Mouse (Mus musculus) thymus, postnatal 0 days (tissue): ENCODE measurements around the gene Slc25a13. TPM values are rescaled to one million over a fixed set of nuclear protein-coding genes. Genes with fewer than 3 reads are reported as not detected.
"Not testable (repeated sequence)": the region's sequence is repeated elsewhere in the genome, so short reads cannot be mapped to it uniquely, and the experiment has no call there.

Experiments used
- DNase-seq: peaks from one replicate; pipeline ENCODE4 v3.0.0-alpha.2; 2015; ENCODE audit warnings: low spot score
- polyA plus RNA-seq: library from polyadenylated mRNA; unstranded; fragments of >200 nt; fragmentation: Nextera tagmentation; extraction: Ambion mirVana; gene quantifications from 2 replicates; pipeline ENCODE4 v1.2.1, GENCODE M21; 2015

Gene Slc25a13
- polyA plus RNA-seq, 1 experiment from 2014 or later = 31.7 TPM

DNA sequence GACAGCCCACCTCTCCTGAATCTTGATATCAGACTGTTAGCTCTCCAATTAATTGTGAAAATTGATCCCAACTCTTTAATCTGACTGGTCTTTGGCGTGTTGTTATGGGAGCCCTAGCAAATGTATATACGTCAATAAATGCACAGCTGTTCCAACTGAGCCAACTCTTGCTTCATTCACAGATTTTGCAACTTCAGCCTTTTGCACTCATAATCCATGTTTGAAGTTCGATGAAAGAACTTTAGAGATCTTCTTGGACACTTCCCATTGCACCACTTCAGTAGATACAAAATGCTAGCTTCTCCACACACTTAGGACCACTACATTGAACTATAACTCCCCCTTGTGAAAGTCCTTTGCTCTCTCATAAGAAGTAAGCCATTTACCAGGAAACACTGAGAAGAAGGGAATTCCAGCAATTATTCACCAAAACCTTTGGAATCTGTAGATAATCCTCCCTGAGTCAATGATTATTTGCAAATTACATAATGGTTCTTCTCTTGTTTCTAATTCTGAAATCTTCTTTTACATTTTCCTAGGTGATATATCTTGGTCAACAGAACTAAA, 11.3 kb downstream of the Slc25a13 start:
- no peak for DNase-seq

DNA sequence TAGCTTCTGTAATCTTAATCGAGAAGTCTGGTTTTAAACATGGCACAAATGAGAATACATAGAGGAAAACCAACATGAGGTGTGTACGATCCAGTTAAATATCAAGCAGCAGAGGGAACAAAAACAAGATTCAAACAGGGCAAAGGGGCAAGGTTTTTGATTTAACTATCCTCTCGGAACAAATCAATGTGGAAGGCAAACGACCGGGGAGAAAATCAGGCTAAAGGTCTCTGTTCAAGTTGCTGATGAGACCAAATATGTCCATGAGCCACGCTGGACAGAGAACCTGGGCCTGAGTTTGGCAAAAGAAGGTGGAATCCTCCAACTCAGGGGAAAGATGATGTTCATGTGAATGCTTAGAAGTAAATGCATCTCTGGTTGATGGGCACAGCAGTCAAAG, 14.5 kb downstream of the Slc25a13 start:
- DNase-seq = no peak

DNA sequence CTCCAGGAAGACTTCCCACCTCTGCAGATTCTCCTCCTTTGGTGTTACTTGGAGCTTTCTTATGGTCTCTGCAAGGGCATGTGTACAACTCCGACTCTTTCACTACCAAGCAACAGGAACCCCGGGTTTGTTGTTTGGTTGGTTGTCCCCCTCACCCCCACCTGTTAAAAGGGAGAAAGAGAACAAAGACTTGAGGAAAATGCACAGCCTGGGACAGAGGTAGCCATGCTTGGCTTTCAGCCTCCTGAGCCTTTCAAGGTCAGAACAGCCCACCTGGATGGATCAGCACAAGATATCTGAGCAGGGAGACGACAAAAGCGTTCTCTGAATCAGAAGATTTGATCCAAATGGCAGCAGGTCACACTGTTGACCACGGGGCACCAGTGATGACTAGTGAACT, 15.0 kb downstream of the Slc25a13 start:
- DNase-seq = no peak

DNA sequence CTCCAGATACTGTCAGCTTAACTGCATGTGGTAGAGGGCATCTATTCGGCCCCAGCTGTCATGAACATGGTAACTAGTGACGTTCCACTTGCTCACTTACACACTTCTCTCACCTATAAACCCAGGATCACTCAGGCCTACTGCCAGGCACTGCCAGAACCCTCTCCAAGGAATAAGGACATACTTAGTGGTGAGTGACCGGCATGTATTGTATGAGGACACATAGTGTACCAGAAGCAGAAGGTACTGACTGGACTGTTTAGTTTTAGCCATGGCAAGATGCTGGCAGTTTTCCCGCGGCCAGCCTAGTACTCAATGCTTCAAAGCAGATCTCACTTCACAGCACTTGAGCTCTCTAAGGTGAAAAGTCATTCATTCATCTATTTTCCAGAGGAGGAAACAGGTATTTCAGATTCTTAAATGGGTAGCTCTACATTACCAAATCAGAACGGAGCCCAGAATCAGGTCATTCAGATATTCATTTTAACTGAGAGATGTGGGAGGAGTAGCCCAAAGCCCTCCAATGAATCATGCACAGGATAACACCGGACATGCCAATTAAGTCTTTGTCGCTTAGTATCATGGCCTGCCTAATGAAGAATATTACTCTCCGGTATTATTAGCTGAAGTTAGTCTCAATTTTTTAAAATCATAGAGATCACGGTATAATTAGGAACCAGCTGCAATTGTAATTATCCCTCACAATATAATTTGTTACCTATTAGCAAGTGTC, 17.7 kb downstream of the Slc25a13 start:
- DNase-seq = no peak

DNA sequence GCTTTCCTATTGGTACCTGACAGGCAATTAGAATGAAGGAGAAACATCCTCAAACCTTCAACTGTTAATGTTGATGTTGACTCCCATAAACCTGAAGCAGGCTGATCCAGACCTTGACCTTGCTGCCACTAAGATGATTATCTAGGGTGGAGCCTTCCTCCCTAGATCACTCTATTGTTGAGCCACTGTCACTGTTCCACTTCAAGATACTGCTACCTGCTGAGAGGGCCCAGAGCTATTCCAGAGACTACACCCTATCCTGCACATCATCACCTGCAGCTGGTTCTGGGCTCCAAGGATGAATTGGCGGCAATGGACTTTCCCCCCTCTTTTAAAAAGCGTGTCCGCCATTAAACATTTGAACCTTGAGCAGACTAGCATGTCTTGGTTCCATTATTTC, 18.9 kb downstream of the Slc25a13 start:
- not testable (repeated sequence) for DNase-seq

DNA sequence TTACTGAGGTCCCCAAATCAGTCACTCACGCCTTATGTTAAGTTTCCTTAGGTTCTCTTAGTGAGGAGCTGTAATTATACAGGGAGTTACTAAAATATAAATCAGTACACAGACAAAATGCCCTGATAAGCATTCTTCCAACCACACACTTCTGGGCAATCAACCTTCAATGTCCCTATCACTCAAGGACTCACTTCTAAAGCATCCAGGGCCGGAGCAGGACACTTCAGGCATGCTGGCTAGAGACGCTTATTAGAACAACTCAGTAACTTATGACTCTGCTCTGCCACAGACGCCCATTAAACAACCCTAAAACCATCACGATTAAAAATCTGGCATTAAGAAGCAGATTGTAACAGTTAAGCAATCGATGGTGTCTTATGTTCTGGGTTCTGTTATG, 19.6 kb downstream of the Slc25a13 start:
- no peak for DNase-seq

DNA sequence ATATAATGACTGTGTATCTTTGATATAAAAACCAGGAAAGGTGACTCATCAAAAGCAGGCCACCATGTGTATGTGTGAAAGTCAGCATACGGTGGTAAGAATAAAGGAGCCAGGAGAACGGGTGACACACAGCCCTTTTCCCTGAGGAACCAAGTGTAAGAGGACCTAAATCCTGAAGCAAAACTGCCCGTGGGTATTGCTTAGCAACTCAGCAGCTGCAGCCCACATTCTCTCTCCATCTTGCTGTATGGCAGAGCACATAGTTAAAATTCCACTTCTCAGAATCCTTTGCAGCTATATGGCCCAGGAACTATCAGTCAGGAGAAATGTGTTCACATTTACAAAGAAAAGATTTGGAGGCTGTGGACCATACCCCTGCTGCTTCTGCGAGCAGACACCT, 20.4 kb downstream of the Slc25a13 start:
- DNase-seq = no peak

DNA sequence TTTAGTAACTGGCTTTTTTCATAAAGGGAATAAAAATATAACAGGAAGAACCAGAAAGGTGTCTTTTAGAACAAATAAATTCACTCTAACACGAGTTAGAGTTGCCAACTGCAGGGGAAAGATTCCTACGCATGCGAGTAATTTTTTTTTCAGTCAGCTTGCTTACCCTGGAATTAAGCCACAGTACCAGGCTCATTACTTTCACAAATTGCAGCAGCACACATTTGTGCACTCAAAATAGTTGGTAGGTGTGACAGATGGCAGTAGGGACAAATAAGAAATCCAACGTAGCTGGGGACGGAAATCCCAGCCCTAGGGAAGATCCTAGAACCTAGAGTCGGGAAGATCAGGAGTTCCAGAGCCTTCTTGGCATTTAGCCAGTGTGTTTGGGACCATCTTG, 22.1 kb downstream of the Slc25a13 start:
- no peak for DNase-seq

DNA sequence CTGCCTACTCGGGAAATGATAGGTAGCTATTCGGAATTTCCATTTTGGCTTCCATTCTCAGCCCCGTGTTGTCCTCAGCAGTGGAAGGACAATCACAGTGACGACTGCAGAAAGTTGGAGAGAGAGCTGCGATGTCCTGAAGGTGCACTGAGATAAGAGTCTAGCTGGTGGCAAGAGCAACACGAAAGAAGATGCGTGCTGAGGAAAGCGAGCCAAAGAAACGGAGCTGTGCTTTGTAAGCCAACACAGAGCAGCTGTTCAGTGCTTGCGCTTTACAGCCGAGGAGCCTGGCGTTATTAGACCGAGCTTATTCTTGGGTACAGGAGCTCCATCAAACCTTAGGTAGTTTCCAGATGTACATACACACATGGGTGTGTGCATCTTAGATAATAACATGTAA, 23.1 kb downstream of the Slc25a13 start:
- no peak for DNase-seq

DNA sequence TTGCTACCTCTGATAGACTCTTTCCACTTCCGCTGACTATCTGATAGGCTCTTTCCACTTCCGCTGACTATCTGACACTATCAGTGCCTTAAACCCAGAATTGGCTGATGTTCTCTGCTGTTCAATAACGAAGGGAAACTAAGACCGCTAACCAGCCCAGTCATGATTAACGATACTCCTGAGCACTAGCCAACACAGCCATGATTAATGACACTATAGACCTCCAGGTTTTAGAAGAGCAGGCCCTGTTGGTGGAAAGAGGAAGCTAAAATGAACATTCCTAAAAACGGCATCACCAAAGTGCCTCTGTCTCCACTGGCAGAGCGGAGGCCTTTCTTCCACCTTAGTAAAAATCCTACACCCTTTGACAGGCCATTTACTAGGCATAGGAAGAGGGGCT, 24.6 kb downstream of the Slc25a13 start:
- no peak for DNase-seq

DNA sequence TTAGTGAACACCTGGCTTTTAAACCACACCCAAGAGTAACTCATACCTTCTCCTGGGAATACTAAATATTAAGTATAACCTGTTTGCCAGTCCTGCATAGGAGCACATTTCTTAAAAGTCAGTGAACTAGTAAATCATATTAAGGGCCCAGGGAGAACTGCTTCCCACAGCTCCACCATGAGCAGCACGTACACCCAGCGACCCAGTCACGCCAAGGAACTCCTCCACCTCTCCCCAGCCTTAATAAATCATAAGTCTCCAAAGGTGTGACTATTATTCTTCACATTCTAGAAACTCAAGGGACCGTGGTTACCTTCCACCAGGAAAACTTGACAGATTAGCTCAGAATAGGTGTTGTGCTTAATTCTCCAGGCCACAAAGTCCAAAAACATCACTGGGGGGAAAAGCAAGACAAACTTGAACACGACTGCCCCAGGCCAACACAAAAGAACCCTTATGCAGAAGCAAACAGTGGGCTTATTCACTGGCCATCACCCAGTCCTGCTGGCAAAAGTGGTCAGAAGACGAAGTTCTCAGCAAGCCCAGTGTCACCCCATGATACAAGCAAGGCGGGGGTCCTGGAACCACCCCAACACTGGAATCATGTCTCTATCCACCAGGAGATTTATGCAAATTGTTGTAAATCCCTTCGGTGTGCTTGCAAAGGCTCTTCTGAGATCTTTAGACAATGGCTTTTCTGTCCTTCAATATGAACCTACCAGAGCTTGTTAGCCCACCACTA, 25.2 kb downstream of the Slc25a13 start:
- no peak for DNase-seq

DNA sequence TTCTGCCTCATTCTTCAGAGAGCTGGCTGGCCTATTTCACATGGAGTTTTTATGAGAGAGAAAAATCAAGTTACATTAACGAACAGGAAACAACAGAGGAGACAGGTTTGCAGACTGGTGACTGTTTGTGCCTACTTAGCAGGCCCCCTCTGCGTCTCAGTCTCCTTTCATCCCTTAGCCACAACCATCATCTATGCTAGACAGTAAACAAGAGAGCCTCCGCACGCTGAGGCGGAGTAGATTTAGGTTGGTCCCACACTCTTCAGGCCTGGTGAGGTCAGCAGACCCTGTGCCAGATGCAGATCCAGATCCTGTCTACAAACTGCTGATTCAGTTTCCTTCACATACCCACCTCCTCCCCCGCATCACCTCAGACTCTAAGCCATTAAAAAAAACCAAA, 28.0 kb downstream of the Slc25a13 start:
- no peak for DNase-seq

DNA sequence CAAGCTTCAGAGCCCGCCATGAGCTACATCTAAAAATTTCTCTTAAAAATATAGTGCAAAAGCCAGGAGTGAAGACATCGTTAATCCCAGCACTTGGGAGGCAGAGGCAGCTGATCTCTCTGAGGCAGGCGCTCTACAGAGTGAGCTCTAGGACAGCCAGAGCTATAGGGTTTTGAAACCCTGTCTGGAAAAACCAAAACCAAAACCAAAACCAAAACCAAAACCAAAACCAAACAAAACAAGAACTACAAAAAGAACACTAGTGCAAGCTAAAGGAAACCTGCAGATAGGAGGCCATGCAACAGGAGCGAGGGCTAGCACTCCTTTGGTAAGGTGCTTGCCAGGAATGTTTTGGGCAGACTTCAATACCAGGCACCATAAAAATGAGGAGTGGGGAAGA, 30.5 kb downstream of the Slc25a13 start:
- DNase-seq = no peak

DNA sequence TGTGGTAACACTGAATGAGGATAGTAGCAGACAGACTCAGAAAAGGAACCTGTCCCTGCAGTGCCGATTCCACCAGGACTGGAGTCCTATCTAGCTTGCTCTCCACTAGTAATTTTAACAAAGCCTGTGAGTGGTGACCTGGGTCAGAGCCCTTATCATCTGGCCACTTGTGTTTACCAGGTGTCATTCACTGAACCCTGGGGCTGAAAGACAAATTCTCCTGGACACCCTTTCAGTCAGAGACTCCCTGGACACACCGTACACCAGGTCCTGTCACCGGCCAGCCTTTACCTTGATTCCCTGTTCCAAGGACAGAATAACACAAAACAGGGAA, 31.3 kb downstream of the Slc25a13 start:
- DNase-seq = no peak

DNA sequence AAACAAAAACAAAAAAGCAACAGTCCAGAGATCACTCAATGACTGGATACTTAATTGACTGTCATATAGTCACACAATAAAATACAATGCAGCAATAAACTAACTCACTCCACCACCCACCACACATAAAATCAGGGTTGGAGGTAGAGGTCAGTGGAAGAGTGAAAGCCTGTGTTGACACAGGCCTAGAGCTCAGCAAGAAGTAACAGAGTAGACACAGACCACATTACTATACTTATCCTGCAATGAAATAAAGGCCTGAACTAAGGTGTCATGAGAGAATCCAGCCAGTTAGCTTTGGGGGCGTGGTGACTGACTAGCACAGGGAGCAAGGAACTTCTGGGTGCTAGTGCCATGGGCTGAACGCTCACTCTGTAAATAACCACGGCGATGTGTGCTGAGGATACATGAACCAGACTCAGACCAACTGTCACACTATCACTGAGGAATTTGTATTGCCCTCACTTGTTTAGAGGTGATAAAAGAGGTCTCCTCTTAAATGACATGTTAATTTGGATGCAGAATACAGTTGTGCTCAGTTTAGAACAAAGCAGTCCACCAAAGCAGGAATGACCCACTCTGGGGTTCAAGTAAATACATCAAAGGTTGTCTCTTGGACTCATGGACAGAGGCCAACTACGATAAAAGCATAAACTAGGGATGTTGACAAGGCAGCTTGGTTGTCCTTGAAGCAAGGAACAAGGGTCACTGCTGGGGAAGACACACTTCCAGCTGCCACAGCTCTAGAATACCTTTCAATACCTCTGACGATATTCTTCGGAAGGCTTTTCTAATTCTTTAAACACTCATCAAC, 31.8 kb downstream of the Slc25a13 start:
- no peak for DNase-seq

DNA sequence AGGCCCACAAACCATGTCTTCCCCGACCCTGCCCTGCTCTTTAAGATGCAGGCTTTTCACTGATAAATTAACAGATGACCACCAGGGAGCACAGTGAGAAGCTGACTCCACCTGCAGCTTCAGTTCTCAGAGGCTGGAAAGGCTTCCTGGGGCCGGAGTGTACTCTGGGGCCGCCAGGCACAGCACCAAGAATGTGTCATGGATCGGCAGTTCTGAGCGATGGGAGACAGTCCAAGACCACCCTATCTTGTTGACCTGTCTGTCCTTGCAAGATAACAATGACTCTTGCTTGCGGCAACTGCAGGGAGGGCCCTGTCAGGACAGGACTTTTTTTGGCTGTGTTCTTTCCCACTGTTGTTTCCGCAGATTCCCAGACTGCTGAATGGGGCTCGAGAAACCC, 33.4 kb downstream of the Slc25a13 start:
- no peak for DNase-seq

DNA sequence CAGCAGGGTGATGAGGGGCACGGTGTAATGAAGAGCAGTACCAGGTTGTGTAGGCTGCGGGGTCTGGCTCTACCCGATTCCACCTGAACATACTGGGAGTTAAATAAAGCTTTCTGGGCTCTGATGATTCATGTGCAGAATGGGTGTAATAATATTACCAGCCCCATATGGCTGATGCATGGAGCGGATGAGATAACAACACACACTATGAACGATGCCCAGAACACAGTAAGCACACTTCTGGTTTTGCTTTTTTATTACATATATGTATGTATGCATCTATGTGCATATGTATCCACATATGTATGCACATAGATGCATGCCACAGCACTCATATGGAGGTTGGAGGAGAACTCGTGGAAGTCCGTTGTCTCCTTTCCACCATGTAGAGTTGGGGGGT, 34.8 kb downstream of the Slc25a13 start:
- DNase-seq = no peak

DNA sequence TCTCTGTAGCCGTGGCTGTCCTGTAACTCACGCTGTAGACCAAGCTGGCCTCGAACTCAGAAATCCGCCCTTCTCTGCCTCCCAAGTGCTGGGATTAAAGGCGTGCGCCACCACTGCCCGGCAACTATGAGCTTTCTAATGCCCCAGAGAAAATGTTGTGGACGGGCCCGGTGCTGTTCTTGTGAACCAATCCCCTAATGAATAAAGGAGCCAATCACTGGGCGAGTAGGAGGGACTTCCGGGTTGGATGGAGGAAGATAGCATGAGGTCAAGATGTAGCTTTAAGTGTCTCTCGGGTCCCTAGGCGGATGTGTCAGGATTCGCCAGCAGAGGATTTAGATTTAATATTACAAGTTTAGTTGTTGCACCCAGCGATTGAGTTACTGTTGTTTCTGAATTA, 38.6 kb downstream of the Slc25a13 start:
- not testable (repeated sequence) for DNase-seq

DNA sequence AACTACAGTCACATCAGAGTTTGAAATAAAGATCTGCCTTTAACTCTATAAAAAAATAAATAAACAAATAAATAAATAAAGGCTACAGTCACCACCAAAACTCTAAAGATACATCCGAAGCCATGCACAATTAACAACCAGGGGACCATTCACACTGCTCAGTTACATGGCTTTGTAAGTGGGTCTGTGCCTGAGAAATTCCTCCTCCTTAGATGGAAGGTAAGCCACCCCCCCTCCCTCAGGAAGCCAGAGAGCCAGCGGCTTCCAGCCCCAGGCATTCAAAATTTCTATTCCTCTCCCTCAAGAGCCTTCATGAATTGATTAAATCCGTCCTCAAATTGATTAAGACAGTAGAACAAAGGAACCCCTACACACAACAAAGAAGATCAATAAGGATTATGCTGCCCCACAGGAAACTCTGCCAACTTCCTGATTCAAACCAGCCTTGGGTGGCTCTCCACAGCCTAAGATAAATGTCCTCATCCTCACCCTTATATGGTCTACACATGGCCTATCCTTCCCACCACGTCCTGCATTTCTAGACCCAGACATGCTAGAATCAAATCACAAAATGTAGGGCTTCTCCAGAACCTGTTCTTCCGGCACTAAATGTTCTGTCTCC, 41.5 kb downstream of the Slc25a13 start:
- DNase-seq = no peak

DNA sequence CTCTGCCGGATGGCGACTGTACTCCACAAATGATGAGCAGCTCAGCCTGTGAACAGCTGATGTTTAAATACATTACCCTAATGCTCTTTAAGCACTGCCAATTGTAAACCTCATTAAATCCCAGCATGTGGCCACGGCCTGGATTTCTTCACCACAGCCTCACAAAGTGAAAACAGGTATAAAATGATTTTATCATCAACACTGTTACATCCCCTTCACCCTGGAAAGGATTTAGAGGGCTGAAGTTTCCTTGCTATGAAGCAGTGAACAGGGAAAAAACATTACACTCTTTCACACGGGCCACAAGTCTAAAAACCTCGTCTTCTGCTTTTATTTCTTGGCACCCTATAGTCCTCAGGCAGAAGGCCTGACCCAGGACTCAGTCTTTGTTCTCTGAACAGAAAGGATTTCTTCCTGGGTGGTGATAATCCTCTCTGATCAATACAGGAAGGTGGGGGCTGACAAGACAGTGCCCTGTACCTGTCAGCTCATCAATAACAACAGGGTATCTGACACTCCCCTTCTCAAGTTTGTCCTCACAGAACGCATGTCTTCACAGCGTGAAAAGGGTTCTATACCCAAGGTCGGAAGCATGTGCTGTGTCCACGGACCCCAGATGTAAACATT, 42.9 kb downstream of the Slc25a13 start:
- DNase-seq = no peak
